Mouse (Mus musculus) lung, embryonic 14.5 days (tissue): ENCODE data around the gene Trip6. TPM values are rescaled to one million over a fixed set of nuclear protein-coding genes. Genes with fewer than 3 reads are reported as not detected.

Experiments used
- ATAC-seq: fragments of 200-750 bp; cut with Nextera tagmentation; 2 replicates; pipeline ENCODE4 v1.8.0; 2017; ENCODE audit warnings: mild to moderate bottlenecking, moderate TSS enrichment, moderate library complexity; ENCODE audit not compliant: insufficient read depth
- DNase-seq: peaks from one replicate; pipeline ENCODE4 v3.0.0-alpha.2; 2015
- H3K27ac ChIP-seq: fragments of 300-500 bp; sonication (generic); 2 replicates; pipeline ENCODE4 v1.5.1; 2014; ENCODE audit warnings: low read depth, mild to moderate bottlenecking, moderate library complexity
- H3K27me3 ChIP-seq: fragments of 300-500 bp; sonication (generic); 2 replicates; pipeline ENCODE4 v1.6.1; 2014; ENCODE audit warnings: low read length, control low read depth; ENCODE audit not compliant: insufficient read depth
- H3K36me3 ChIP-seq: fragments of 300-500 bp; sonication (generic); 2 replicates; pipeline ENCODE4 v1.6.1; 2014; ENCODE audit warnings: control low read depth; ENCODE audit not compliant: insufficient read depth
- H3K4me1 ChIP-seq: fragments of 300-500 bp; sonication (generic); 2 replicates; pipeline ENCODE4 v1.6.1; 2014; ENCODE audit warnings: antibody characterized with exemption, control low read depth; ENCODE audit not compliant: insufficient read depth
- H3K4me2 ChIP-seq: fragments of 300-500 bp; sonication (generic); 2 replicates; pipeline ENCODE4 v1.6.1; 2014; ENCODE audit warnings: mild to moderate bottlenecking
- H3K4me3 ChIP-seq: fragments of 300-500 bp; sonication (generic); 2 replicates; pipeline ENCODE4 v1.5.1; 2014; ENCODE audit warnings: low read depth, low read length
- H3K9ac ChIP-seq: fragments of 300-500 bp; sonication (generic); 2 replicates; pipeline ENCODE4 v1.6.1; 2014
- H3K9me3 ChIP-seq: fragments of 300-500 bp; sonication (generic); 2 replicates; pipeline ENCODE4 v1.6.1; 2016; ENCODE audit warnings: low read depth, low read length, control low read depth
- CTCF ChIP-seq: IDR thresholded peaks from 2 replicates; pipeline ENCODE4 v1.5.1; 2016; ENCODE audit warnings: antibody characterized with exemption, low read depth
- WGBS: fragments of 180-500 bp; shearing (Covaris S2); extraction: QIAGEN DNeasy Blood & Tissue Kit; methylation state at CpG from one replicate; pipeline ENCODE4 v1.1.7; 2014; 5-methylcytosine and 5-hydroxymethylcytosine counted together
- polyA plus RNA-seq: library from polyadenylated mRNA; unstranded; fragments of >200 nt; fragmentation: Nextera tagmentation; extraction: Ambion mirVana; gene quantifications from 2 replicates; pipeline ENCODE4 v1.2.1, GENCODE M21; 2014

Trip6 gene
- polyA plus RNA-seq, 1 experiment from 2014 or later = 89.3 TPM

DNA sequence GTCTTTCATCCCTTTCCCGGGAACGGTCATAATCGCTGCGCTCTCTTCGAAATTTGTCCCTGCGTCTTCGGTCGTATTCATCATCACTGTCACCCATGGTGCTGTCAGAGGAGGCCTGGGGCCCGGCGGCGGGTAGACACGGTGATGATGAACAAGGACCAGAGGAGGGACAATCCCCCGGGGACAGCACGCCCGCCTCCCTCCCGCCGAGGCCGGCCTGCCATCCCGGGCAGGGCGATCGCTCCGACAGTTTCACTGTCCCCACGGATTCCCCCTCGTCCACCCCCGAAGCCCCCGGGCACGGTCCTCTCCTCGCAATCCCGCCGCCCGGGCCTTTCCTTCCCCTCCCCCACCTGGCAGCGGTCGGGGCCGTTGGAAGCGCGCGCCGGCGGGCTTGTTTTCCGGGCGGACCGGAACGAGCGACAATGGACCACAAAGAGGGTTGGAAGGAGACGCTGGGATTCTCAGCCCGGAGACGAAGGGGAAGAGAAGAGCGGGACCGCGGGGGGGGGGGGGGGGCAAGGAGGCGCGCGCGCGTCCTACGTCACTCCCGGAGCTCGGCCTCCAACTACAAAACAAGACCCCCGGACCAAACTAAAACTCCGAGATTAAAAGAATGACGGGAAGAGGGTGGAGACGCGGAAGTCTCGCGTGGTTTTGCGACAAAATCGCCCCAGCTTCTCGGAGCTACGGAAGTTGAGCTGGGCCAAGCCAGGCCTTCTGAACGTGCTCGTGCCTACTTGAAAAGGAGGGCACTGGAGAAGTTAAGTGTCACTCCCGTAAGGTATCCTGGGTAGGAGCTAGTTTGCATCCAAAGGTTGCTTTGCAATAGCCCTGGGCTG lies 6.9 kb downstream of the Trip6 start, which contains the start of gene Srrt:
Gene Srrt, minus strand, starts transcription at position 604 of the 842 bp plus-strand sequence.
- Histone ChIP-seq H3K27ac (peak within 1 kb of the TSS; percentile 95), H3K9me3 (no peaks in the 10 kb centered on the region), H3K4me3 (peak within 1 kb of the TSS; percentile 94), H3K4me2 (peak within 1 kb of the TSS; percentile 81), H3K27me3 (no peaks in the 10 kb centered on the region), H3K4me1 (peaks cover 22% of the 10 kb centered on the region), H3K9ac (peak within 1 kb of the TSS; percentile 97), H3K36me3 (peaks cover 74% of the 10 kb centered on the region)
- WGBS = under 1% methylated on average over 70 of the region's 72 CpGs
- DNase-seq (peak; percentile 99), ATAC-seq (peak; percentile 89)
- no peak for TF ChIP-seq CTCF

DNA sequence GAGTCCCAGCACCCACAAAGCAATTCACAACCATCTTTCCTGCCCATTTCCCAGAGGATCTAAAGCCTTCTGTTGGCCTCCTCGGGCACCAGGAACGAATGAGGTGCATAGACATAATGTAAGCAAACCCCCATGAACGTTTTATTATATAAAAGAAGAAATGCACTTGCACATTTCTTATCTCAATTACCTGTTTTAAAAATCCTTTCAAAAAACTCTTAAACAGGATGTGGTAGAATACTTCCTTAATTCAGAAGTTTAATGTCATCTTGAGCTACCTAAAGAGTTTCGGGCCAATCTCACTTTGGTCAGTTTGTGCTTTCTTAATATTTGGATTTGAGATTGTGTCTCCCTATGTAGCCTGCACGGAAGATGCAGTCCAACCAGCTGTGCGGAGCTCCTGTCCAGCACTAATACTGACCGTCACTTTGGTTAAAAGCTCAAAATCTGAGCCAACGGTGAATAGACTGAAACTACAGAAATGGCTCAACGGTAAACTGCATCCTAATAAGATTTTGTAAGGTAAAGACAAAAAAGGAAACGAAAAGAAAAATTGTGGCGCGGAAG lies 7.7 kb downstream of the Trip6 start:
- H3K9ac ChIP-seq = peak overlapping the region; percentile 97
- H3K27ac ChIP-seq = peak overlapping the region; percentile 95
- no peak for ATAC-seq
- TF ChIP-seq CTCF = no peak
- DNase-seq = peak; percentile 33
- WGBS = 6% methylated on average over 12 of the region's 12 CpGs
- peak overlapping the region; percentile 81 for H3K4me2 ChIP-seq
- H3K36me3 ChIP-seq = peaks cover 74% of the 10 kb centered on the region
- H3K4me1 ChIP-seq = peaks cover 17% of the 10 kb centered on the region
- H3K9me3 ChIP-seq = no peaks in the 10 kb centered on the region
- peak overlapping the region; percentile 94 for H3K4me3 ChIP-seq
- H3K27me3 ChIP-seq = no peaks in the 10 kb centered on the region

DNA sequence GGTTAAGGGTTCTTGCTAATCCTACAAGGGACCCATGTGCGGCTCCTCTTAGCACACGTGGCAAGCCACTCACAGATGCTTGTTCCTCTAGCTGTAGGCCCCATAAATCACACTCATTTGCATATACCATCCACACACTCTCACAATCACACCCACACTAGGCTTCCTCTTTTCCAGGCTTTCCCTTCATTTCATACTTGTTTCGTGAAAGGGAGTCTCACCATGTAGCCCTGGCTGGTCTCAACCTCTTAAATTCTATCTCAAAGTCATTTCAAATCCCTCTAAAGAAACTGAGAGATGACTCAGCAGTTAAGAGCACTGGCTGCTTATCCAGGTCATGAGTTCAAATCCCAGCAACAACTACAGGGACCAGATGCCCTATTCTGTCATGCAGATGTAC lies 8.4 kb downstream of the Trip6 start:
- Histone ChIP-seq H3K4me3 (peak overlapping the region; percentile 94), H3K27me3 (no peaks in the 10 kb centered on the region), H3K4me2 (peak overlapping the region; percentile 81), H3K36me3 (peaks cover 74% of the 10 kb centered on the region), H3K4me1 (peaks cover 17% of the 10 kb centered on the region), H3K27ac (no peak overlapping the region), H3K9ac (peak overlapping the region; percentile 97), H3K9me3 (no peaks in the 10 kb centered on the region)
- no peak for TF ChIP-seq CTCF
- ATAC-seq (no peak), DNase-seq (no peak)
- WGBS = 51% methylated on average over 3 of the region's 3 CpGs

DNA sequence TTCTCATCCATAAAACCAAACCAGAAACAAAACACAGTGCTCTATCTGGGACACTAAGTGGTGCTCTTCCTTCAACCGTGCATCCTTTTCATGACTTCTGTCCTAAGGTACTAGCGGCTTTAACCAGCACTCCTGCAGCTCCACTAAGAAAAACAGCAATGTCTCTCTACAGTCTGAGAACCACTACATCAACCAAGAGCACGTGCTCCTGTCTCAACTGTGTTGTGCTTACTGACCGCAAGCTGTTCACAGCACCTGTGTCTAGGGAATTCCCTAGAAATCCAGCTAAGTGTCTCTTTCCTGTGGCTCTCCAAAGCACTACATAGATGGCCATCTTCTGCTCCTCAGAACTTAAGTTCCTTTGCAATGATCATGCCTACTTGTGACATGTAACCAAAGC lies 9.4 kb downstream of the Trip6 start:
- H3K9ac ChIP-seq = 0 out of 2 replicates have a peak overlapping the region, but pooled peaks have one; percentile 10
- no peak for TF ChIP-seq CTCF

DNA sequence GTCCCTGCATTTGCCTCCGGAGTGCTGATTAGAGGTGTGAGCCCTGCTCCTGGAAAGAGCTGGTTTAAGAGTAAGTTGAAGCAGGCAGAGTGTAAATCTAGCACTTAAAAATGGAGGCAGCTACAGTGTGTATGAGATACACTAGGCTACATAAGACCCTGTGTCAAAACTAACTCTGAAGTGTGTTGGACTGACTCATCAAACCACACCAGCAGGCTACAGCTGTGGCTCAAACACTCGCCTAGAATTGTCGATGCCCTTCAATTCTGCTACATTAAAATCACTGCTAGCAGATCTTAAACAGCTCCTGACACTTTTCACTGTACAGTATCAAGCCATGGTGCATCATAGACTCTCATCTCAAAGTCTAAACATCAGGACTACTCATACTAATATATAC lies 10.0 kb downstream of the Trip6 start:
- no peak for DNase-seq
- no peak for TF ChIP-seq CTCF
- H3K4me2 ChIP-seq = peak overlapping the region; percentile 81
- peaks cover 17% of the 10 kb centered on the region for H3K4me1 ChIP-seq
- peaks cover 74% of the 10 kb centered on the region for H3K36me3 ChIP-seq
- no peak overlapping the region for H3K4me3 ChIP-seq
- WGBS = 63% methylated on average over 3 of the region's 3 CpGs
- H3K27ac ChIP-seq = no peak overlapping the region
- H3K9ac ChIP-seq = no peak overlapping the region
- no peak for ATAC-seq
- H3K9me3 ChIP-seq = no peaks in the 10 kb centered on the region
- H3K27me3 ChIP-seq = no peaks in the 10 kb centered on the region

More for the DNA sequence above, 9.4 kb downstream of the Trip6 start:
- Histone ChIP-seq H3K4me2 (peak overlapping the region; percentile 81), H3K4me3 (0 out of 2 replicates have a peak overlapping the region, but pooled peaks have one; percentile 2), H3K36me3 (peaks cover 74% of the 10 kb centered on the region), H3K9me3 (no peaks in the 10 kb centered on the region), H3K27me3 (no peaks in the 10 kb centered on the region), H3K4me1 (peaks cover 17% of the 10 kb centered on the region), H3K27ac (no peak overlapping the region)
- 47% methylated on average over 4 of the region's 4 CpGs for WGBS
- ATAC-seq (no peak), DNase-seq (no peak)

- no peak for TF ChIP-seq CTCF
- Histone ChIP-seq H3K4me3 (no peak overlapping the region), H3K27ac (no peak overlapping the region), H3K4me1 (peaks cover 17% of the 10 kb centered on the region), H3K9me3 (no peaks in the 10 kb centered on the region), H3K4me2 (no peak overlapping the region), H3K36me3 (peaks cover 74% of the 10 kb centered on the region), H3K27me3 (no peaks in the 10 kb centered on the region), H3K9ac (no peak overlapping the region)
- no peak for DNase-seq
- ATAC-seq = no peak
- WGBS = 52% methylated on average over 4 of the region's 4 CpGs
Measured at GRCm38 (mm10) chr5:137303609-137304008, 10.6 kb downstream of the Trip6 start.

GRCm38 (mm10) chr5:137301253-137301652 lies 13.0 kb downstream of the Trip6 start:
- Histone ChIP-seq H3K36me3 (peaks cover 94% of the 10 kb centered on the region), H3K9me3 (no peaks in the 10 kb centered on the region), H3K4me1 (peaks cover 15% of the 10 kb centered on the region), H3K4me2 (no peak overlapping the region), H3K27me3 (no peaks in the 10 kb centered on the region), H3K27ac (no peak overlapping the region), H3K9ac (no peak overlapping the region), H3K4me3 (no peak overlapping the region)
- WGBS = 79% methylated on average over 21 of the region's 21 CpGs
- TF ChIP-seq CTCF = no peak
- ATAC-seq (no peak; the same call in 1 of the 2 replicates), DNase-seq (peak; percentile 60)
